Comparison of ENCODE assay signal across 7 mouse cellular contexts in the genomic region with DNA sequence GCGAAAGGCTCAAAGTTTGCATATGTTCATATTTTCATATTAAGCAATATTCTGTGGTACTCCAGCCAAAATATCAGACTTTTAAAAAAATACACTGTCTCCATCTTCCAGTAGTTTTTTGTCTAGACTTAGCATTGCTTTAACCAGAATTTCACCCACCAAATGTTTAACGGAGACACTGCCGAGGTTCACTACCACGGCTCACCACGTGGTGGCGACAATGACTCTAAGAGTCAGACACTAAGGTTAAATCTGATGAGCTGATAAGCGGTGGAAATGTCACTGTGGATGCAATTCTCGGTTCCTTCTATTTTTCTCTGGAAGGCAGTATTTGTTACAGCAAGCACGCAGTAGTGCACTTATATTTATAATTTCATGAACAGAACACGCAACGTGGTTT.
DNase-seq lines count a peak whose midpoint lies in the region; ATAC-seq and TF ChIP-seq lines count a peak whose summit lies in the region.

No protein-coding gene starts in this region.

- TF ChIP-seq EP300 in ES-Bruce4 (IDR thresholded peaks at IDR 0.05; ENCODE audit: insufficient read depth, low read depth, low read length): no peak

- DNase-seq in cerebellum, postnatal 36 days: peak; percentile 87 to 91
- peak; percentile 87 for DNase-seq in gastrocnemius, postnatal 10 days
- peak; percentile 87 to 89 for DNase-seq in layer of hippocampus, postnatal 14 days (ENCODE audit: low spot score in 2 of 2)
- DNase-seq in spleen, postnatal 10 days (ENCODE audit: low spot score in 2 of 2): peak; percentile 42 to 80

- no peaks in the 10 kb centered on the region for H3K4me1 ChIP-seq in ES-Bruce4 (ENCODE audit: control insufficient read depth, insufficient read depth, low read length)

- no peaks in the 10 kb centered on the region for H3K27me3 ChIP-seq in ES-Bruce4 (ENCODE audit: control insufficient read depth, insufficient read depth, low read length, poor library complexity, severe bottlenecking)

- H3K4me3 ChIP-seq in ES-Bruce4 (ENCODE audit: low read depth, low read length): no peak overlapping the region

- TF ChIP-seq CTCF in ES-Bruce4 (IDR thresholded peaks at IDR 0.05; ENCODE audit: low read depth, low read length): peak; percentile 78

- no peaks in the 10 kb centered on the region for H3K36me3 ChIP-seq in ES-Bruce4 (ENCODE audit: control insufficient read depth, insufficient read depth, low read length, poor library complexity, severe bottlenecking)

- H3K9ac ChIP-seq in ES-Bruce4 (ENCODE audit: low read depth, poor library complexity, severe bottlenecking): no peak overlapping the region

- H3K27ac ChIP-seq in ES-Bruce4 (ENCODE audit: insufficient read depth, low read length): no peak overlapping the region

- H3K9me3 ChIP-seq in ES-Bruce4 (replicated peaks; ENCODE audit: control insufficient read depth, insufficient read depth, low read length, poor library complexity, severe bottlenecking): no peaks in the 10 kb centered on the region

- no peak for TF ChIP-seq POLR2A in ES-Bruce4 (IDR thresholded peaks at IDR 0.05; ENCODE audit: insufficient read depth, low read length)

- ATAC-seq in activated CD4-positive, CD25-positive, alpha-beta regulatory T cell, adult 4 months: peak; percentile 85
- peak; percentile 86 for ATAC-seq in megakaryocyte progenitor cell, adult 5-6 weeks (replicated peaks; ENCODE audit: poor library complexity)
